Mouse (Mus musculus) layer of hippocampus, postnatal 36 days (tissue): ENCODE measurements around the gene Rab17. TPM values are rescaled to one million over a fixed set of nuclear protein-coding genes. Genes with fewer than 3 reads are reported as not detected.

Experiments
- DNase-seq, 2 experiments: peaks; one replicate each; pipeline ENCODE4 v3.0.0; 2022
- total RNA-seq, 2 experiments: library from RNA; stranded (reverse); gene quantifications; 2 replicates each; pipeline ENCODE4 v1.2.3; 2021

The Rab17 gene
- total RNA-seq, 2 experiments from 2014 or later, result not detected

DNA sequence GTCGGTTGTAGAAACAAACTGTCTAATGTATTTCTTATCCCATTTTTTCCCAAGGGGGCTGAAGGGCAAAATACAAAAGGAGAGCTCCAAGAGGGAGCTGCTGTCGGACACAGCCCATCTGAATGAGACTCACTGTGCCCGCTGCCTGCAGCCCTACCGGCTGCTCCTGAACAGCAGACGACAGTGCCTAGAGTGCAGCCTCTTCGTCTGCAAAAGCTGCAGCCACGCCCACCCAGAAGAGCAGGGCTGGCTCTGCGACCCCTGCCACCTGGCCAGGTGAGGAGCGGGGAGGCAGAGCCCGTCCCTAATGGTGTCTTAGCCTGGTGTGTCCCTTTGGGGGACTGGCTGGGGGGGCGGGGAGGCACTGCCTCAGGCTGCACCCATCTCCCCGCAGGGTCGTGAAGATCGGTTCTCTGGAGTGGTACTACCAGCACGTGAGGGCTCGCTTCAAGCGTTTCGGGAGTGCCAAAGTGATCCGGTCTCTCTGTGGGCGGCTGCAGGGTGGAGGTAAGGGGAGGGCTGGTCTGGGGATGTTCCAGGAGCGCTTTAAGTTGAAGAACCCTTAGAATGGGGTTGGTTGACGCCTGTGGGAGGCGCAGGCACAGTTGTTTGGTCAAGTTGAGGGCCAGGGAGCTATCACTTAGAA lies 41.4 kb downstream of the Rab17 start:
- DNase-seq, result no peak

- no peak for DNase-seq
These were observed 42.2 kb downstream of the Rab17 start for GRCm38 (mm10) chr1:90927308-90927707.

GRCm38 (mm10) chr1:90926030-90926429 lies 43.4 kb downstream of the Rab17 start:
- no peak for DNase-seq

GRCm38 (mm10) chr1:90921687-90922086 lies 47.8 kb downstream of the Rab17 start:
- DNase-seq, result no peak

DNA sequence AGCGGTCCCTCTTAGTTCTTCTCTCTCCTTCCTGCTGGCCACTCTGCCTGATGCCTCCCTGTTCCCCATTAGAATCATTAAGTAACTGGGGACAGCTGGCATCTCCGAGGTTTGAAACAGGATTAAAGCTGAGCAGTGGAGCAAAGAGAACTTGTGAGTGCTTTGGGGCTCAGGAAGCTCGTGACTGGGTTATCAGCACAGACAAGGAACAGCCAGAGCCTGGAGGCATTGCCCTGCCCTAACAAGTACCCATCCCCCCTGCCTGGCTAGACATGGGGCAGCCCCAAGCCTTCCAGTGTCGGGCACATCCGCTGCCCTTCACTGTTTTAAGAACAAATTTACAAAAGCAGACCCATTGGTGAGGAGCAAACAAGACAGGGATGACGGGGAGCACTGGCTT lies 52.0 kb downstream of the Rab17 start:
- DNase-seq, result no peak

GRCm38 (mm10) chr1:90914948-90915569 lies 54.4 kb downstream of the Rab17 start, which contains the start of gene Mlph:
Mlph (plus strand) TSS chr1:90915085.
- no peak for DNase-seq

DNA sequence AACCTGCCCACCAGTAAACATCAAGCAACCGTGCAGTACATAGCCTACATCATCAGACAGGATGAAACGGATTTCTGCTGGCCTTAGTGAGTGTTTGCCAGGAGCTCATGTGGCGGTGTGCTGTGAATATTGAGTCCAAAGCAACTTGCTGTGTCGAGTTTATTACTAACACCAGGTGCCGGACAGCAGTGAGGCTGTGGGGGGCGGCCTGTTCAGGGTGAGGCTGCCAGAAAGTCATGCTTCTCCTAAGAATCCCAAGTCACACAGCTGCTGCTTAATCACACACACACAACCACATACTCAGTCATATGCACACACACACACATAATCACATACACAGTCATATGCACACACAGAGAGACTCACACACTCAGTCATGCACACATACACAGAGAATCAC lies 56.2 kb downstream of the Rab17 start:
- DNase-seq, result no peak

GRCm38 (mm10) chr1:90909631-90910152 lies 59.8 kb downstream of the Rab17 start:
- DNase-seq, result no peak

DNA sequence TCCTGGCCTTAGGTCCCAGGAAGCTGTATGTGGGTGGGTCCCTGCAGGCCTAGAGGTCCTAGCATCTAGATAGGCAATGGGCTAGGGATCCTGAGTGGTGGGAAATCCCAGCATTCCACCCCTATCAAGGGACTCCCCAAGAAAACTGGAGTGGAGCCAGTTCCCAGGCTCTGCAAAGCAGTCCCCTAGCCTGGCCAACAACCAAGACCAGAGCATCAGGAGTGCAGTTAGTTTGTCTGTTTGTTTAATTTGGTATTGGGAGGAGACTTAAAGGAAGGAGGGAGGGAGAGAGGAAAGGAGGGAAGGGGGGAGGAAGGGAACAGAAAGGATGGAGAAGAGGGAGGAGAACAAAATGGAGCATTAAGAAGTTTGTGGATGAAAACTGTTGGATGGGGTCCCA lies 60.3 kb downstream of the Rab17 start:
- no peak for DNase-seq

Other genes with a start within 250 kb of the Rab17 start
- gene Col6a3, start 125.7 kb downstream of the Rab17 start, total RNA-seq, result 1 to 10 TPM; 3.7 to 4.3 TPM
- 1 to 10 TPM in 1 of 2 experiments, under 1 TPM in 1; 0.60 to 1.8 TPM for gene Mlph, start 54.6 kb downstream of the Rab17 start, total RNA-seq
- gene Prlh, start 16.6 kb downstream of the Rab17 start, total RNA-seq, result not detected
- gene Lrrfip1, start 29.1 kb upstream of the Rab17 start, total RNA-seq, result 10 to 100 TPM; 75.3 to 80.9 TPM
- gene Rbm44, start 175.4 kb upstream of the Rab17 start, total RNA-seq, result not detected
- 10 to 100 TPM; 60.8 to 65.0 TPM for gene Ramp1, start 210.2 kb upstream of the Rab17 start, total RNA-seq